Comparison of ENCODE assay signal across 8 mouse cellular contexts in genomic region chr15:65703559-65703958, GRCm38 (mm10).
DNase-seq lines count a peak whose midpoint lies in the region; ATAC-seq and TF ChIP-seq lines count a peak whose summit lies in the region.

No protein-coding gene starts in this region.

- no peak for TF ChIP-seq EP300 in ES-Bruce4 (IDR thresholded peaks at IDR 0.05; ENCODE audit: insufficient read depth, low read depth, low read length)

- no peaks in the 10 kb centered on the region for H3K9me3 ChIP-seq in hindbrain, embryonic 13.5 days
- H3K9me3 ChIP-seq in hindbrain, embryonic 10.5 days: no peaks in the 10 kb centered on the region
- H3K9me3 ChIP-seq in ES-Bruce4 (replicated peaks; ENCODE audit: control insufficient read depth, insufficient read depth, low read length, poor library complexity, severe bottlenecking): no peaks in the 10 kb centered on the region

- WGBS in hindbrain, embryonic 13.5 days: 58% methylated on average over 3 of the region's 3 CpGs
- WGBS in hindbrain, embryonic 10.5 days: 56% methylated on average over 3 of the region's 3 CpGs

- H3K36me3 ChIP-seq in hindbrain, embryonic 13.5 days: no peaks in the 10 kb centered on the region
- H3K36me3 ChIP-seq in hindbrain, embryonic 10.5 days: no peaks in the 10 kb centered on the region
- H3K36me3 ChIP-seq in ES-Bruce4 (ENCODE audit: control insufficient read depth, insufficient read depth, low read length, poor library complexity, severe bottlenecking): no peaks in the 10 kb centered on the region

- no peaks in the 10 kb centered on the region for H3K4me1 ChIP-seq in hindbrain, embryonic 13.5 days (replicated peaks)
- no peaks in the 10 kb centered on the region for H3K4me1 ChIP-seq in hindbrain, embryonic 10.5 days (replicated peaks)
- no peaks in the 10 kb centered on the region for H3K4me1 ChIP-seq in ES-Bruce4 (ENCODE audit: control insufficient read depth, insufficient read depth, low read length)

- no peak for DNase-seq in hindbrain, embryonic 10.5 days (ENCODE audit: low spot score)
- DNase-seq in cerebellum, postnatal 36 days: peak; percentile 32 to 42
- DNase-seq in layer of hippocampus, adult 9-10 months (ENCODE audit: low spot score): peak; percentile 27
- peak; percentile 58 for DNase-seq in right cerebral cortex, adult 18-20 months
- DNase-seq in ovary, postnatal 10 days (ENCODE audit: low spot score): no peak
- DNase-seq in adrenal gland, adult 8-10 months: no peak

- no peaks in the 10 kb centered on the region for H3K27me3 ChIP-seq in hindbrain, embryonic 13.5 days
- no peaks in the 10 kb centered on the region for H3K27me3 ChIP-seq in hindbrain, embryonic 10.5 days (ENCODE audit: insufficient read depth, poor library complexity, severe bottlenecking)
- no peaks in the 10 kb centered on the region; the same call in 1 of the 2 replicates for H3K27me3 ChIP-seq in ES-Bruce4 (ENCODE audit: control insufficient read depth, insufficient read depth, low read length, poor library complexity, severe bottlenecking)

- 0 out of 2 replicates have a peak, but pooled peaks have one; percentile 74 for ATAC-seq in hindbrain, embryonic 13.5 days (ENCODE audit: low FRiP score)

- no peak overlapping the region for H3K9ac ChIP-seq in hindbrain, embryonic 13.5 days
- no peak overlapping the region for H3K9ac ChIP-seq in ES-Bruce4 (ENCODE audit: low read depth, poor library complexity, severe bottlenecking)

- no peak overlapping the region for H3K27ac ChIP-seq in hindbrain, embryonic 13.5 days
- no peak overlapping the region for H3K27ac ChIP-seq in hindbrain, embryonic 10.5 days
- no peak overlapping the region for H3K27ac ChIP-seq in ES-Bruce4 (ENCODE audit: insufficient read depth, low read length)

- TF ChIP-seq POLR2A in ES-Bruce4 (IDR thresholded peaks at IDR 0.05; ENCODE audit: insufficient read depth, low read length): no peak

- TF ChIP-seq CTCF in ES-Bruce4 (IDR thresholded peaks at IDR 0.05; ENCODE audit: low read depth, low read length): peak; percentile 54

- no peak overlapping the region for H3K4me3 ChIP-seq in hindbrain, embryonic 13.5 days
- no peak overlapping the region for H3K4me3 ChIP-seq in hindbrain, embryonic 10.5 days
- H3K4me3 ChIP-seq in ES-Bruce4 (ENCODE audit: low read depth, low read length): no peak overlapping the region

- H3K4me2 ChIP-seq in hindbrain, embryonic 13.5 days: no peak overlapping the region

Comparison
In these comparisons a context has a peak if more than half of its experiments do, and no peak if none do; other contexts are left out.
1. DNase-seq: peak in cerebellum, postnatal 36 days (2 of 2), layer of hippocampus, adult 9-10 months (single experiment) and right cerebral cortex, adult 18-20 months (single experiment); none in hindbrain, embryonic 10.5 days (single experiment), ovary, postnatal 10 days (single experiment) and adrenal gland, adult 8-10 months (single experiment).